Mouse (Mus musculus) heart, embryonic 14.5 days (tissue): ENCODE data around the gene Srgap2. TPM values are rescaled to one million over a fixed set of nuclear protein-coding genes. Genes with fewer than 3 reads are reported as not detected.

Experiments
- ATAC-seq: fragments of 200-750 bp; cut with Nextera tagmentation; 2 replicates; pipeline ENCODE4 v1.8.0; 2017; ENCODE audit warnings: low read depth, moderate TSS enrichment; ENCODE audit not compliant: insufficient number of reproducible peaks, insufficient read depth, low FRiP score
- H3K27ac ChIP-seq, 2 experiments: fragments of 200-500 bp in 1 of 2; fragments of 300-500 bp in 1 of 2; sonication (generic) in 1 of 2; replicated peaks in 1 of 2; 2 replicates each; pipeline ENCODE4 v1.5.1; 2012 to 2014; ENCODE audit warnings: low read depth in 2 of 2, low read length in 2 of 2, control low read depth in 1 of 2, mild to moderate bottlenecking in 1 of 2, mixed read lengths in 1 of 2; ENCODE audit not compliant: control insufficient read depth in 1 of 2, insufficient read depth in 1 of 2
- H3K27me3 ChIP-seq: fragments of 300-500 bp; sonication (generic); 2 replicates; pipeline ENCODE4 v1.6.1; 2014; ENCODE audit warnings: mild to moderate bottlenecking, low read length, control low read depth; ENCODE audit not compliant: control insufficient read depth, insufficient read depth
- H3K36me3 ChIP-seq: fragments of 300-500 bp; sonication (generic); 2 replicates; pipeline ENCODE4 v1.6.1; 2014; ENCODE audit warnings: mild to moderate bottlenecking, control low read depth, low read length, mixed read lengths; ENCODE audit not compliant: control insufficient read depth, insufficient read depth
- H3K4me1 ChIP-seq, 2 experiments: fragments of 200-500 bp in 1 of 2; fragments of 300-500 bp in 1 of 2; sonication (generic) in 1 of 2; 2 replicates each; pipeline ENCODE4 v1.6.1; 2012 to 2014; ENCODE audit warnings: low read length in 2 of 2, control low read depth in 1 of 2, mixed read lengths in 1 of 2; ENCODE audit not compliant: control insufficient read depth in 2 of 2, insufficient read depth in 2 of 2
- H3K4me2 ChIP-seq: fragments of 300-500 bp; sonication (generic); 2 replicates; pipeline ENCODE4 v1.6.1; 2014; ENCODE audit warnings: mild to moderate bottlenecking, low read length
- H3K4me3 ChIP-seq, 2 experiments: fragments of 200-500 bp in 1 of 2; fragments of 300-500 bp in 1 of 2; sonication (generic) in 1 of 2; 2 replicates each; pipeline ENCODE4 v1.5.1; 2012 to 2014; ENCODE audit warnings: low read length in 2 of 2, mild to moderate bottlenecking in 2 of 2, control low read depth in 1 of 2, low read depth in 1 of 2, moderate library complexity in 1 of 2; ENCODE audit not compliant: control insufficient read depth in 1 of 2, insufficient read depth in 1 of 2
- H3K9ac ChIP-seq: fragments of 300-500 bp; sonication (generic); 2 replicates; pipeline ENCODE4 v1.6.1; 2014; ENCODE audit warnings: mild to moderate bottlenecking, low read length
- H3K9me3 ChIP-seq: fragments of 300-500 bp; sonication (generic); 2 replicates; pipeline ENCODE4 v1.6.1; 2016; ENCODE audit warnings: low read length, control low read depth; ENCODE audit not compliant: control insufficient read depth
- WGBS: fragments of 180-500 bp; shearing (Covaris S2); extraction: QIAGEN DNeasy Blood & Tissue Kit; methylation state at CpG from one replicate; pipeline ENCODE4 v1.1.7; 2014; 5-methylcytosine and 5-hydroxymethylcytosine counted together
- polyA plus RNA-seq: library from polyadenylated mRNA; unstranded; fragments of >200 nt; fragmentation: Nextera tagmentation; extraction: Ambion mirVana; gene quantifications from 2 replicates; pipeline ENCODE4 v1.2.1, GENCODE M21; 2014

Gene Srgap2
- polyA plus RNA-seq, 1 experiment from 2014 or later = 15.7 TPM

DNA sequence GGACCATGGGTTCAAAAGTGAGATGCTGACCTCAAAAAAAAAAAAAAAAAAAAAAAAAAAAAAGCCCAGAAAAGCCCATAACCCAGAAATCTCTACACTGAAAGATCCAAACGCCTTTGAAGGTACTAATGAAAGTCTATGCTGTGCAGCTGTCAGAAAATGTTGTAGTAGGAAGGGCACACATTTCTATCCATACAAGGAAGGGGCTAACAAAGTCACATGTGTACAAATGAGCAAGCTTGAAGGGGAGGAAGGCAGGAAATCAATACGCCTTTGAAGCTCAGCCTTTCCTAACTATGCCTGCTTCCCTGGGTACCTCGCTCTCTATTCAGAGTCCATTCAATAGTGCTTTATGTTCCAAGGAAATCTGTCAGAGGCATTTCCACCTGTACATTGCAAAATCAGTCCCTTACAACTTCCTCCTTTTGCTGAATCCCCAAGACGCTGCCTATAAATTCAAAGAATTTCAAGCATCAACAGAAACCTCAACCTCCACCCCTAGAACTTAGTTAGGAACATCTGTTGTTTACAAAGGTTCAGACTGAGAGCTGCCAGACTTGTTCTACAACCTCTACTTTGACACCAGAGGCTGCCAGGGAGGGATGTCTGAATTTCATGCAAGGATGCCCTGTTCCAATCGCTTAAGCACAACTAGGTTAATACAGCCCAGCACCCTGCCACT is 99.9 kb downstream of the Srgap2 start:
- ATAC-seq = no peak
- 40% methylated on average over 5 of the region's 5 CpGs for WGBS
- H3K4me1 ChIP-seq = peaks cover 10 to 48% of the 10 kb centered on the region in 2 experiments

DNA sequence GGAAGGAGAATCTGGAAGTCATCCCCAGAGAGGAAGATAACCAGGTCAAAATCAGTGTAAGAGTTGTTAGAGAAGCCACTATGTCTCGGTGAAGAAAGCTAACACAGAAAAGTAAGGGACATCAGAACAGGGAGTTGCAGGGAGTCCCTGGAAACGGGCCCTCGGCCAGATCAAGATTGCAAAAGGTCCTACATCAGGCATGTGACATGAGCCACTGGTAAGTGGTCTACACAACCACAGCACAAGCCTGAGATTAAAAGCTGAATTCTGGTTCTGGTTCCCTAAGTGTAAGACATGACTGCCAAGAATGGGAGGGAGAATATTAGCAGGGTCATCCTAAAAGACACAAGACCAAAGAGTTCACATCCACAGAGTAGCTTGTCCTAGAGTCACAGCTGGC is 104.1 kb downstream of the Srgap2 start:
- H3K9ac ChIP-seq = no peak overlapping the region
- H3K27me3 ChIP-seq = no peaks in the 10 kb centered on the region
- H3K4me2 ChIP-seq = no peak overlapping the region
- no peak for ATAC-seq
- no peaks in the 10 kb centered on the region; the same call in 1 of the 2 replicates for H3K36me3 ChIP-seq
- H3K4me1 ChIP-seq = peaks cover 12 to 66% of the 10 kb centered on the region in 2 experiments
- no peak overlapping the region for H3K4me3 ChIP-seq
- 56% methylated on average over 3 of the region's 3 CpGs for WGBS
- no peak overlapping the region for H3K27ac ChIP-seq
- H3K9me3 ChIP-seq = no peaks in the 10 kb centered on the region

More for the DNA sequence above, 99.9 kb downstream of the Srgap2 start:
- H3K9ac ChIP-seq = no peak overlapping the region
- no peak overlapping the region; a peak in 1 of 4 replicates for H3K27ac ChIP-seq
- H3K4me3 ChIP-seq = no peak overlapping the region
- no peaks in the 10 kb centered on the region for H3K27me3 ChIP-seq
- H3K9me3 ChIP-seq = no peaks in the 10 kb centered on the region
- no peak overlapping the region for H3K4me2 ChIP-seq
- H3K36me3 ChIP-seq = peaks cover 2% of the 10 kb centered on the region; the same call in 1 of the 2 replicates

DNA sequence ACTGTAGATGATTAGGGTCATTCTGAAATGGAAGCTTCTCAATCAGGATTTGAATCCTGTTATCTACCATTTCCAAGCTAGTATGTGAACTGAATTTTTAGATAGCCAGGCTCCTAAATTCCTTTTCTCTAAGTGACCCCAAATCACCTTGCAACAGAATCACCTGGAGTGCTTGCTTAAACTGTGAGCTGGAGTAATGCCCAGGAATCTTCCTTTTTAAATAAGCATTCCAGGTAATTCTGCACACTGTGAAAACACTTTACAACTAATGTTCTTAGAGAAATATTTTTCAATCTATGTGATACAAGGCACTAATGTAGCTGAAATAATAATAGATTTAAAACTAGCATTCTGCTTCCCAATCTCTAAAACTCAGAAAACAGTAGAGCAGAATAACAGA is 106.0 kb downstream of the Srgap2 start:
- no peak for ATAC-seq
- Histone ChIP-seq H3K36me3 (no peaks in the 10 kb centered on the region; the same call in 1 of the 2 replicates), H3K9ac (no peak overlapping the region), H3K9me3 (no peaks in the 10 kb centered on the region), H3K27me3 (no peaks in the 10 kb centered on the region), H3K4me1 (peaks cover 12 to 69% of the 10 kb centered on the region in 2 experiments), H3K4me3 (no peak overlapping the region), H3K4me2 (peak overlapping the region; percentile 36), H3K27ac (peak overlapping the region in 1 of 2 experiments; percentile 63; a peak in 3 of 4 replicates)

DNA sequence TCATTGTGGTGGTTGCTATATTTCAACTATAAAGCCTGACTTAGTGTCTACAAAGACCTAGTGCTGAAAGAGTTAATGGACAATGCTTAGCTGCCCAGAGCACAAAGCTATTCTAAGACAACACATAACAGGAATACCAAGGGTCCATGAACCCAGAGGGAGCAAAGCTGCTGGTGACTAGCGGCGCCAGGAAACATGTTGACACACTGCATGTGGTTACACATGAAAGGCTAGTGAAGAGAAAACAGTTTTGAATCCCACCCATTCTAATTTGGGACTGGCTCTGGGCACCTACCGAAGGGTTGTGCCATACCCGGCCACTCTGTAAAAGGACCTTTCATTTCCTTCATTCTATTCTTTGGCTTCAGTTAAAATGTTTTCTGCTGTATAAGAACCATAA is 106.5 kb downstream of the Srgap2 start:
- H3K27ac ChIP-seq = peak overlapping the region; percentile 28 to 63; a peak in 3 of 4 replicates
- H3K4me1 ChIP-seq = peaks cover 12 to 69% of the 10 kb centered on the region in 2 experiments
- H3K9ac ChIP-seq = no peak overlapping the region
- peak overlapping the region; percentile 36 for H3K4me2 ChIP-seq
- WGBS = 18% methylated on average over 4 of the region's 4 CpGs
- H3K36me3 ChIP-seq = no peaks in the 10 kb centered on the region; the same call in 1 of the 2 replicates
- no peak for ATAC-seq
- H3K27me3 ChIP-seq = no peaks in the 10 kb centered on the region
- no peaks in the 10 kb centered on the region for H3K9me3 ChIP-seq
- no peak overlapping the region for H3K4me3 ChIP-seq

DNA sequence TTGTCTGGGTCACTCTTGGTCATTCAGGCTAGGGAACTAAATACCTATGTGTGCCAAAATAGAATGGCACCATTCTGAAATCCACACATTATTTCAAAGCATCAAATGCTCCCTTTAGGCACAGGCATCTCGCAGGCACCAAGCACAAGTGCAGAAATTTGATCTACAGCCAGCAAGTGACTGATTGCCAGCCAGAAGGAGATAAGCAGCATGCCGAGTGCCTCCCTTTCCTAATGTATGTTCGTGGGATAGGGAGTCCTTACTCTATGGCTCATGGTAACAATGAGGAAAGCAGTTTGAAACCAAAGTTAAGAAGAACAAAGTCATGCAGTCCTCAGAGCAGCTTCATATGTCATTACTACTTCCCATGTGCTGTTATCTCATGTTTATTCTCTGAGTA is 107.8 kb downstream of the Srgap2 start:
- Histone ChIP-seq H3K36me3 (no peaks in the 10 kb centered on the region; the same call in 1 of the 2 replicates), H3K9me3 (no peaks in the 10 kb centered on the region), H3K27ac (peak overlapping the region; percentile 46 to 53; a peak in 2 of 4 replicates), H3K4me1 (peaks cover 12 to 69% of the 10 kb centered on the region in 2 experiments), H3K9ac (no peak overlapping the region), H3K4me3 (no peak overlapping the region), H3K4me2 (peak overlapping the region; percentile 2; the same call in 1 of the 2 replicates), H3K27me3 (no peaks in the 10 kb centered on the region)
- 3% methylated on average over 3 of the region's 3 CpGs for WGBS
- no peak for ATAC-seq

DNA sequence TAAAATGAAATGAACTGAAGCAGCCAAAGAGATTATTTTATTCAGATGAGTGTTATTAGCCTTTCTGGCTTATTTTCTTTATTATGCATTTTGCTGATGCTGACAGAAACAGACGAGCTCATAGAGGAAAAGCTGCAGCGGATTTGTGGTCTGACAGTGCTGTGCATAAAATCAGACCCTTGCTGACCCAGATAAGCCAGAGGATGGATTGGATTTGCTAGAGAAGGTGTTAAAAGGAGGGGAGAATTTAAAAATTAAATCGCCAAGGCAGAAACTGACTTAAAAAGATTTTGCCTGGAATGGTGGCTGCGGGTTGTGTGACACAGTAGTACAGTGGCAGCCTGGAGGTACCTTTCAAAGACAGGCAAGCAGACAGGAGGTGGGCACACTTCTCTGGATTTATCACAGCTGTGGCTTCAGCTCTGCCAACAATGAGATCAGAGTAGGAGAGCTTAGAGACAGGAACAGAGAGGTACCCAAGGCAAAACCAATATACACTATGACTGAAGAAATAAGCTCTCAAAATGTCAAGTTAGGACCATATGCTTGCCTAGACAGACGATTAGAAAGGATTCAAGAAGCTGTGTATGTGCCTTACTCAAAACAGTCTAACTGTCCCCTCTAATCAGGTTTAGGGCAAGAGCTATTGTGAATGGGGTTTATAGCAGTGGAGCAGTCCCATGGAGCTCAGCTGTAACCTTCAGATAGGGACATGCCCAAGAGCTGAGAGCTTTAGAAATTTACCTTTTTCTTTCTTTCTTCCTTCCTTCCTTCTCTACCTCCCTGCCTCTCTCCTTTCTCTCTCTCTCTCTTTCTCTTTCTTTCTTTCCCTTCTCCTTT is 109.1 kb downstream of the Srgap2 start:
- 31% methylated on average over 5 of the region's 5 CpGs for WGBS

DNA sequence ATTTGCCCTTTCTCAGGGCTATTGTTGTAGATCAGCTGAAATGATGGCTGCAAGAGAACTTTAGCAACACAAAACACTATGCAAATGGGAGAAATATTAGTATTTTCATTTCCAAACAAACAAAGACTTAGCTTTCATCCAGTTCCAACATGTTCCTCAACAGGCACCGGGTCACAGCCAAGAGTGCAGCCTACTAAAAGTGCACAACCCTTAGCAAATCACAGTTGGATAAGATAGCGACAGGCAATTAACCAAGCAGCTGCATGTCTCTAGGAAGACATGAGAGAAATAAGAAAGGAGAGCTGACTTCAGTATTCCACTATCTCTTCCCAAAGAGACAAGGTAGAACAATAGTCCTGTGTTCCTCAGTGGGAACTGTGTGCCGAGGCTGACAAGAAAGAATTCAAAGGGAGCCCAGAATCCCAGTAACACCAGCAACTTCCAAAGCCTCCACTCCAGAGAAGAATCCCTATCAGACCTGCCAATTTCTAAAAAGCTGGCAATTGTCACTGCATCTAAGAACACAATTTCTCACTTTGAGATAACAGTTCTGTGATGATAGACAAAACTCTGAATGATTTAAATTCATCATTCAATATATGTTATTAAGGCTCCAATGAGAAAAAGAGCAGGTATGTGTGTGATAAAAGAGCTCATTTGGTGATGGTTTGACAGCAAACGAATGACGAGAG is 109.9 kb downstream of the Srgap2 start:
- Histone ChIP-seq H3K27me3 (no peaks in the 10 kb centered on the region), H3K4me1 (peaks cover 13 to 60% of the 10 kb centered on the region in 2 experiments)
- no peak for ATAC-seq

More for the DNA sequence above, 109.1 kb downstream of the Srgap2 start:
- H3K9ac ChIP-seq = peak overlapping the region; percentile 7; the same call in 1 of the 2 replicates
- no peaks in the 10 kb centered on the region; the same call in 1 of the 2 replicates for H3K36me3 ChIP-seq
- H3K27me3 ChIP-seq = no peaks in the 10 kb centered on the region
- H3K9me3 ChIP-seq = no peaks in the 10 kb centered on the region
- no peak overlapping the region for H3K4me3 ChIP-seq
- no peak for ATAC-seq
- peaks cover 14 to 68% of the 10 kb centered on the region in 2 experiments for H3K4me1 ChIP-seq
- peak overlapping the region; percentile 8; the same call in 1 of the 2 replicates for H3K4me2 ChIP-seq
- peak overlapping the region in 1 of 2 experiments; percentile 52; a peak in 2 of 4 replicates for H3K27ac ChIP-seq

More for the DNA sequence above, 109.9 kb downstream of the Srgap2 start:
- H3K9me3 ChIP-seq = no peaks in the 10 kb centered on the region
- no peaks in the 10 kb centered on the region for H3K36me3 ChIP-seq
- no peak overlapping the region for H3K4me3 ChIP-seq
- 32% methylated on average over 5 of the region's 5 CpGs for WGBS
- 0 out of 2 replicates have a peak overlapping the region, but pooled peaks have one; percentile 0 for H3K4me2 ChIP-seq
- H3K27ac ChIP-seq = 0 out of 4 replicates have a peak overlapping the region, but pooled peaks of 1 of the 2 experiments have one; percentile 4
- H3K9ac ChIP-seq = no peak overlapping the region
